Mouse (Mus musculus): Measurements from ENCODE around the gene Zfp30. TPM values are rescaled to one million over a fixed set of nuclear protein-coding genes. Genes with fewer than 3 reads are reported as not detected.

Gene Zfp30
- polyA plus RNA-seq, 1 experiment from 2014 or later: 11.5 TPM

GRCm38 (mm10) chr7:29842105-29842504 is 58.3 kb downstream of the Zfp30 start:
- H3K4me3 ChIP-seq: no peak overlapping the region
- no peak overlapping the region for H3K9ac ChIP-seq (replicated peaks)
- ATAC-seq (ENCODE audit: low FRiP score, low read depth): no peak
- no peaks in the 10 kb centered on the region for H3K27me3 ChIP-seq
- no peaks in the 10 kb centered on the region for H3K9me3 ChIP-seq
- H3K36me3 ChIP-seq: peaks cover 31% of the 10 kb centered on the region
- H3K4me2 ChIP-seq (replicated peaks): no peak overlapping the region
- H3K4me1 ChIP-seq: no peaks in the 10 kb centered on the region
- H3K27ac ChIP-seq (replicated peaks): no peak overlapping the region
- 97% methylated on average over 1 of the region's 1 CpGs for WGBS

MicroRNAs within 50 kb of the gene (microRNA counts, 519-probe panel; counts per million panel counts)
- not detected for microRNA mmu-miR-1964

Small RNAs within 50 kb of the gene (microRNA-seq; reads per million reads assigned to microRNA genes)
- gene Mir1964: 3.9 reads per million, percentile 15 among the genes with 10 or more reads in this experiment

Other genes with a start within 250 kb of the Zfp30 start
- 0.13 and 0.41 TPM in 2 replicates for gene Catsperg2, start 57.0 kb upstream of the Zfp30 start, polyA plus RNA-seq (2016; fragmentation: Nextera tagmentation; extraction: Ambion mirVana)
- 18.1 and 18.4 TPM in 2 replicates for gene Zfp84, start 15.4 kb upstream of the Zfp30 start, polyA plus RNA-seq (2016; fragmentation: Nextera tagmentation; extraction: Ambion mirVana)
- 24.0 and 26.3 TPM in 2 replicates for gene Zfp790, start 32.1 kb downstream of the Zfp30 start, polyA plus RNA-seq (2016; fragmentation: Nextera tagmentation; extraction: Ambion mirVana)
- 11.8 and 12.4 TPM in 2 replicates for gene Zfp940, start 69.7 kb downstream of the Zfp30 start, polyA plus RNA-seq (2016; fragmentation: Nextera tagmentation; extraction: Ambion mirVana)
- gene Zfp420, start 76.0 kb downstream of the Zfp30 start, polyA plus RNA-seq (2016; fragmentation: Nextera tagmentation; extraction: Ambion mirVana): 14.2 and 14.4 TPM in 2 replicates
- gene Zfp27, start 122.6 kb downstream of the Zfp30 start, polyA plus RNA-seq (2016; fragmentation: Nextera tagmentation; extraction: Ambion mirVana): 14.3 and 15.1 TPM in 2 replicates
- gene Zfp383, start 124.2 kb downstream of the Zfp30 start, polyA plus RNA-seq (2016; fragmentation: Nextera tagmentation; extraction: Ambion mirVana): 7.6 and 8.9 TPM in 2 replicates
- gene Zfp74, start 170.1 kb downstream of the Zfp30 start, polyA plus RNA-seq (2016; fragmentation: Nextera tagmentation; extraction: Ambion mirVana): 14.7 and 18.7 TPM in 2 replicates
- 14.0 and 14.1 TPM in 2 replicates for gene Zfp568, start 200.0 kb downstream of the Zfp30 start, polyA plus RNA-seq (2016; fragmentation: Nextera tagmentation; extraction: Ambion mirVana)